Mouse (Mus musculus): ENCODE results near the gene Ifngr2. TPM values are rescaled to one million over a fixed set of nuclear protein-coding genes. Genes with fewer than 3 reads are reported as not detected.
A peak's percentile ranks its signal among the peaks of the same experiment; 100 is the strongest.

Ifngr2 gene
- polyA plus RNA-seq (2014; fragmentation: Nextera tagmentation; extraction: Ambion mirVana) = 25.2 and 32.7 TPM in 2 replicates

DNA sequence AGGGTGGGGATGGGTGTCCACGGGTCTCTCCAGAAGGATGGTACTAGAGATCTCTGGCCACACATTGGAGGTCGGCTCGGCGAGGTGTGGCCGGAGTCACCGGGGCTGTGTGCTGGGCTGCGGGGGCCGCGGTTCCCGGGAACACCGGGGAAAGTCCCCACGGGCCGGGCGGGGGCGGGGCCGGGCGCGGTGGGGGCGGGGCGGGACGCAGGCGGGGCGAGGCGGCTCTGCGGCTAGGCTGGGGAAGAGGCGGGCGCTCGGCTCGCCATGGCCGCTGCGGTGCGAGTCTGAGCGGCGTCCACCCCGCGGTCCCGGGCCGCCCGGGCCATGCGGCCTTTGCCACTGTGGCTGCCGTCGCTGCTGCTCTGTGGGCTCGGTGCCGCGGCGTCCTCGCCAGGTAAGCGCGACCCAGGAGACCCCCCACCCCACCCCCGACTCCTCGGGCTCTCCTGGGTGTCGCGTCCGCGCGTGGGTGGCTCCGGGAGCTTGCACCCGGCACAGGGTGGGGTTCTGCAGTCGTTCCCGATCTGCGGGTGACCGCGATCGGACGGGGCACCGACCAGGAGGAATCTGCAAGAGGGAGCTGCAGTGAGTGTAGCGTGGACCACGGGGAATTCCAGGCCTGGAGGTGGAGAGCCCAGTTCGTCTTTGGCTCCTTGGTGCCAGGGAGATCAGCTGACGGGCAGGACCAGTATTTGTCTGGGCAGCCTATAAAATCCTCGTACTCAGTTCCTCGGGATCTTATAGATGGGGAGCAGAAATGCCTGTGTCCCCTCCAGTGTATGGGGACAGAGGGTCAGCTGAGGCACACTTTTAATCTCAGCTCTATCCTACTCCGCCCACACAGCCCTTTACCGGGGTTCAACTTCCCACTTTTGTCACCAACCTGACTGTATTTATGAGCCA is at the start of gene Ifngr2:
Gene Ifngr2 (plus strand): TSS at position 237 of the 906 bp plus-strand sequence.
- Histone ChIP-seq H3K4me1 (ENCODE audit: control insufficient read depth, insufficient read depth, low read length) (peaks cover 8% of the 10 kb centered on the region), H3K36me3 (ENCODE audit: control insufficient read depth, insufficient read depth, low read length) (no peaks in the 10 kb centered on the region), H3K9ac (ENCODE audit: low read length) (peak within 1 kb of the TSS; percentile 93), H3K4me3 (ENCODE audit: low read depth, low read length) (peak within 1 kb of the TSS; percentile 98), H3K9me3 (ENCODE audit: control insufficient read depth, low read length) (no peaks in the 10 kb centered on the region), H3K27ac (replicated peaks; ENCODE audit: low read depth, low read length) (no peak within 1 kb of the TSS), H3K4me2 (ENCODE audit: low read depth, severe bottlenecking) (peak within 1 kb of the TSS; percentile 87), H3K27me3 (ENCODE audit: control insufficient read depth, insufficient read depth, low read length) (no peaks in the 10 kb centered on the region)
- DNase-seq (ENCODE audit: low spot score) (peak; percentile 73), ATAC-seq (ENCODE audit: insufficient number of reproducible peaks, low FRiP score, low TSS enrichment, low read depth) (peak; percentile 87)
- WGBS = under 1% methylated on average over 38 of the region's 74 CpGs

- no peak overlapping the region for H3K4me3 ChIP-seq (ENCODE audit: low read depth, low read length)
- H3K27ac ChIP-seq (replicated peaks; ENCODE audit: low read depth, low read length) = no peak overlapping the region
- 95% methylated on average over 7 of the region's 7 CpGs for whole genome bisulfite sequencing
- no peaks in the 10 kb centered on the region for H3K9me3 ChIP-seq (ENCODE audit: control insufficient read depth, low read length)
- H3K4me1 ChIP-seq (ENCODE audit: control insufficient read depth, insufficient read depth, low read length) = no peaks in the 10 kb centered on the region
- ATAC-seq (ENCODE audit: insufficient number of reproducible peaks, low FRiP score, low TSS enrichment, low read depth) = no peak
- no peak overlapping the region for H3K4me2 ChIP-seq (ENCODE audit: low read depth, severe bottlenecking)
- H3K36me3 ChIP-seq (ENCODE audit: control insufficient read depth, insufficient read depth, low read length) = peaks cover 24% of the 10 kb centered on the region
- no peaks in the 10 kb centered on the region for H3K27me3 ChIP-seq (ENCODE audit: control insufficient read depth, insufficient read depth, low read length)
- no peak for DNase-seq (ENCODE audit: low spot score)
- H3K9ac ChIP-seq (ENCODE audit: low read length) = no peak overlapping the region
These were observed 48.8 kb upstream of the Ifngr2 start for GRCm38 (mm10) chr16:91498041-91498440.

DNA sequence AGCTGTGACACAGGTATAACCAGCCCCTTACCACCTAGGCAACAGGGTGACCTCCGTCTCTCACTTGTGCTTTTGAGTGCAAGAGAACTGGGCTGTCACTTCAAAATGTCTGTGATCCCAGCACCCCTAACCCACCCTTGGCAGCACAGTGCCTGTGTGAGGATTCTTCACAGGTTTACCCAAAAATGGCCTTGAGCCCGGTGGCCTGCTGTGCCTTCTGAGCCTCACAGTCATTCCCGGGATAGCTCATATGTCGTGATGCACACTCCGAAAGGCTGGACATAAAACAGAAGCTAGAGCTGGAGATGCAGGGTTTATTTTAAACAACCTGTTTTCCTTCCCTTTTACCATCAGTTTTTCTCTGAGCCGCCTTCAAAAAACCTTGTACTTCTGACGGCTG is 42.2 kb upstream of the Ifngr2 start:
- no peak overlapping the region for H3K4me3 ChIP-seq (ENCODE audit: low read depth, low read length)
- ATAC-seq (ENCODE audit: insufficient number of reproducible peaks, low FRiP score, low TSS enrichment, low read depth) = no peak
- peaks cover 28% of the 10 kb centered on the region for H3K36me3 ChIP-seq (ENCODE audit: control insufficient read depth, insufficient read depth, low read length)
- no peak overlapping the region for H3K9ac ChIP-seq (ENCODE audit: low read length)
- no peak overlapping the region for H3K4me2 ChIP-seq (ENCODE audit: low read depth, severe bottlenecking)
- no peaks in the 10 kb centered on the region for H3K9me3 ChIP-seq (ENCODE audit: control insufficient read depth, low read length)
- 94% methylated on average over 7 of the region's 7 CpGs for WGBS
- H3K27me3 ChIP-seq (ENCODE audit: control insufficient read depth, insufficient read depth, low read length) = no peaks in the 10 kb centered on the region
- H3K4me1 ChIP-seq (ENCODE audit: control insufficient read depth, insufficient read depth, low read length) = no peaks in the 10 kb centered on the region
- no peak for DNase-seq (ENCODE audit: low spot score)
- H3K27ac ChIP-seq (replicated peaks; ENCODE audit: low read depth, low read length) = no peak overlapping the region

DNA sequence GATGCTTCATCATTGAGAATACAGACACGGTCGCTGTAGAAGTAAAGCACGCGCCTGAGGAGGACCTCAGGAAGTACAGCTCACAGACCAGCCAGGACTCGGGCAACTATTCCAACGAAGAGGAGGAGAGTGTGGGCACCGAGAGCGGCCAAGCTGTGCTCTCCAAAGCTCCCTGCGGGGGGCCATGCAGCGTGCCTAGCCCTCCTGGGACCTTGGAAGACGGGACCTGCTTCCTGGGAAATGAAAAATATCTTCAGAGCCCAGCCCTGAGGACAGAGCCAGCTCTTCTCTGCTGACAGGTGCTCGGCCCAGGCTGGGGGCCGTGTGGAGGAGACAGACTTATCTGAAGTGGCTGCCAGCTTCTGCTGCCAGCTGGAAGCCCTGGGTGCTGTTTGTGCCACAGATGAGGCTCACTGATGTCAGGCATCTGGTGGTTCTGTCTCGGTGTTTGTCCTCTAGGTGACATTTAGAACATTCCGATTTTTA is 41.7 kb upstream of the Ifngr2 start:
- Histone ChIP-seq H3K4me3 (ENCODE audit: low read depth, low read length) (no peak overlapping the region), H3K4me2 (ENCODE audit: low read depth, severe bottlenecking) (no peak overlapping the region), H3K36me3 (ENCODE audit: control insufficient read depth, insufficient read depth, low read length) (peaks cover 28% of the 10 kb centered on the region), H3K4me1 (ENCODE audit: control insufficient read depth, insufficient read depth, low read length) (no peaks in the 10 kb centered on the region), H3K9me3 (ENCODE audit: control insufficient read depth, low read length) (no peaks in the 10 kb centered on the region), H3K27ac (replicated peaks; ENCODE audit: low read depth, low read length) (no peak overlapping the region), H3K27me3 (ENCODE audit: control insufficient read depth, insufficient read depth, low read length) (no peaks in the 10 kb centered on the region), H3K9ac (ENCODE audit: low read length) (no peak overlapping the region)
- DNase-seq (ENCODE audit: low spot score) (no peak), ATAC-seq (ENCODE audit: insufficient number of reproducible peaks, low FRiP score, low TSS enrichment, low read depth) (no peak)
- WGBS = 90% methylated on average over 15 of the region's 15 CpGs

- no peak overlapping the region for H3K27ac ChIP-seq (replicated peaks; ENCODE audit: low read depth, low read length)
- ATAC-seq (ENCODE audit: insufficient number of reproducible peaks, low FRiP score, low TSS enrichment, low read depth) (no peak), DNase-seq (ENCODE audit: low spot score) (no peak)
- no peak overlapping the region for H3K9ac ChIP-seq (ENCODE audit: low read length)
- no peak overlapping the region for H3K4me2 ChIP-seq (ENCODE audit: low read depth, severe bottlenecking)
- H3K4me3 ChIP-seq (ENCODE audit: low read depth, low read length) = no peak overlapping the region
- no peaks in the 10 kb centered on the region for H3K9me3 ChIP-seq (ENCODE audit: control insufficient read depth, low read length)
- no peaks in the 10 kb centered on the region for H3K4me1 ChIP-seq (ENCODE audit: control insufficient read depth, insufficient read depth, low read length)
- no peaks in the 10 kb centered on the region for H3K27me3 ChIP-seq (ENCODE audit: control insufficient read depth, insufficient read depth, low read length)
- peaks cover 24% of the 10 kb centered on the region for H3K36me3 ChIP-seq (ENCODE audit: control insufficient read depth, insufficient read depth, low read length)
- 95% methylated on average over 12 of the region's 12 CpGs for WGBS
These were observed 40.5 kb upstream of the Ifngr2 start for GRCm38 (mm10) chr16:91506396-91506795.

GRCm38 (mm10) chr16:91512161-91512787 is 34.6 kb upstream of the Ifngr2 start:
- WGBS = 35% methylated on average over 7 of the region's 7 CpGs
- no peak overlapping the region for H3K4me2 ChIP-seq (ENCODE audit: low read depth, severe bottlenecking)
- no peak overlapping the region for H3K9ac ChIP-seq (ENCODE audit: low read length)
- DNase-seq (ENCODE audit: low spot score) = peak; percentile 90
- no peak overlapping the region for H3K27ac ChIP-seq (replicated peaks; ENCODE audit: low read depth, low read length)
- no peaks in the 10 kb centered on the region for H3K9me3 ChIP-seq (ENCODE audit: control insufficient read depth, low read length)
- no peaks in the 10 kb centered on the region for H3K27me3 ChIP-seq (ENCODE audit: control insufficient read depth, insufficient read depth, low read length)
- H3K36me3 ChIP-seq (ENCODE audit: control insufficient read depth, insufficient read depth, low read length) = 0 out of 2 replicates have a peak, but pooled peaks cover 3% of the 10 kb centered on the region
- H3K4me3 ChIP-seq (ENCODE audit: low read depth, low read length) = no peak overlapping the region
- no peak for ATAC-seq (ENCODE audit: insufficient number of reproducible peaks, low FRiP score, low TSS enrichment, low read depth)
- H3K4me1 ChIP-seq (ENCODE audit: control insufficient read depth, insufficient read depth, low read length) = no peaks in the 10 kb centered on the region

GRCm38 (mm10) chr16:91513099-91513498 is 33.8 kb upstream of the Ifngr2 start:
- WGBS = 87% methylated on average over 6 of the region's 6 CpGs

GRCm38 (mm10) chr16:91517020-91517419 is 29.9 kb upstream of the Ifngr2 start:
- no peak for ATAC-seq (ENCODE audit: insufficient number of reproducible peaks, low FRiP score, low TSS enrichment, low read depth)
- 86% methylated on average over 7 of the region's 7 CpGs for WGBS

More at GRCm38 (mm10) chr16:91513099-91513498, 33.8 kb upstream of the Ifngr2 start:
- H3K9ac ChIP-seq (ENCODE audit: low read length) = no peak overlapping the region
- no peaks in the 10 kb centered on the region for H3K4me1 ChIP-seq (ENCODE audit: control insufficient read depth, insufficient read depth, low read length)
- H3K27me3 ChIP-seq (ENCODE audit: control insufficient read depth, insufficient read depth, low read length) = no peaks in the 10 kb centered on the region
- DNase-seq (ENCODE audit: low spot score) (no peak), ATAC-seq (ENCODE audit: insufficient number of reproducible peaks, low FRiP score, low TSS enrichment, low read depth) (no peak)
- no peaks in the 10 kb centered on the region for H3K36me3 ChIP-seq (ENCODE audit: control insufficient read depth, insufficient read depth, low read length)
- no peak overlapping the region for H3K4me3 ChIP-seq (ENCODE audit: low read depth, low read length)
- H3K9me3 ChIP-seq (ENCODE audit: control insufficient read depth, low read length) = no peaks in the 10 kb centered on the region
- H3K27ac ChIP-seq (replicated peaks; ENCODE audit: low read depth, low read length) = no peak overlapping the region
- H3K4me2 ChIP-seq (ENCODE audit: low read depth, severe bottlenecking) = no peak overlapping the region

More at GRCm38 (mm10) chr16:91517020-91517419, 29.9 kb upstream of the Ifngr2 start:
- DNase-seq (ENCODE audit: low spot score) = no peak
- Histone ChIP-seq H3K9me3 (ENCODE audit: control insufficient read depth, low read length) (no peaks in the 10 kb centered on the region), H3K9ac (ENCODE audit: low read length) (no peak overlapping the region), H3K27ac (replicated peaks; ENCODE audit: low read depth, low read length) (no peak overlapping the region), H3K36me3 (ENCODE audit: control insufficient read depth, insufficient read depth, low read length) (no peaks in the 10 kb centered on the region), H3K27me3 (ENCODE audit: control insufficient read depth, insufficient read depth, low read length) (no peaks in the 10 kb centered on the region), H3K4me3 (ENCODE audit: low read depth, low read length) (no peak overlapping the region), H3K4me1 (ENCODE audit: control insufficient read depth, insufficient read depth, low read length) (no peaks in the 10 kb centered on the region), H3K4me2 (ENCODE audit: low read depth, severe bottlenecking) (no peak overlapping the region)
